Mouse (Mus musculus) C2C12 (cell line): ENCODE measurements around the gene Fgd3. TPM values are rescaled to one million over a fixed set of nuclear protein-coding genes. Genes with fewer than 3 reads are reported as not detected.

Experiments used
- H3K27me3 ChIP-seq: one replicate; pipeline ENCODE4 v1.6.1; 2011; ENCODE audit not compliant: control insufficient read depth, insufficient read depth, insufficient read length
- H3K36me3 ChIP-seq: one replicate; pipeline ENCODE4 v1.6.1; 2011; ENCODE audit not compliant: control insufficient read depth, insufficient read depth
- H3K4me3 ChIP-seq: one replicate; pipeline ENCODE4 v1.5.1; 2011; ENCODE audit warnings: mild to moderate bottlenecking, control low read depth; ENCODE audit not compliant: poor library complexity, insufficient read depth, severe bottlenecking
- H3K79me2 ChIP-seq: one replicate; pipeline ENCODE4 v1.6.1; 2011; ENCODE audit not compliant: control insufficient read depth, insufficient read depth
- H3K79me3 ChIP-seq: one replicate; pipeline ENCODE4 v1.6.1; 2011; ENCODE audit warnings: low read depth, control low read depth
- H3ac ChIP-seq: one replicate; pipeline ENCODE3; 2011; ENCODE audit warnings: low read depth; ENCODE audit not compliant: control insufficient read depth, insufficient read length
- CEBPB ChIP-seq: IDR thresholded peaks from one replicate; pipeline ENCODE4 v1.6.1; 2011; ENCODE audit warnings: low read depth, mild to moderate bottlenecking, control low read depth, moderate library complexity
- CTCF ChIP-seq: IDR thresholded peaks from one replicate; pipeline ENCODE4 v1.5.1; 2011; ENCODE audit not compliant: control insufficient read depth, insufficient read depth, insufficient read length
- FOSL1 ChIP-seq: IDR thresholded peaks from one replicate; pipeline ENCODE4 v1.8.0; 2011; ENCODE audit warnings: mild to moderate bottlenecking, low read length; ENCODE audit not compliant: poor library complexity, insufficient read depth, severe bottlenecking
- MAX ChIP-seq: IDR thresholded peaks from one replicate; pipeline ENCODE4 v1.6.1; 2011; ENCODE audit warnings: mild to moderate bottlenecking, control low read depth
- MYOD1 ChIP-seq: IDR thresholded peaks from one replicate; pipeline ENCODE4 v1.6.1; 2011; ENCODE audit warnings: low read depth; ENCODE audit not compliant: control insufficient read depth, insufficient read length
- MYOG ChIP-seq: IDR thresholded peaks from one replicate; pipeline ENCODE4 v1.6.1; 2011; ENCODE audit not compliant: control insufficient read depth, insufficient read length; ENCODE audit errors: extremely low read depth
- USF1 ChIP-seq: IDR thresholded peaks from one replicate; pipeline ENCODE4 v1.6.1; 2011; ENCODE audit warnings: low read depth, mild to moderate bottlenecking, control low read depth, moderate library complexity
- polyA plus RNA-seq: library from polyadenylated mRNA; unstranded; fragments of >200 nt; fragmentation: generic; extraction: Trizol; gene quantifications from one replicate; pipeline ENCODE4 v1.2.1, GENCODE M21; 2012; ENCODE audit warnings: missing spikeins

Gene Fgd3
- polyA plus RNA-seq, 1 experiment = 44.8 TPM

GRCm38 (mm10) chr13:49247740-49248466 lies 72.2 kb downstream of the Fgd3 start:
- no peaks in the 10 kb centered on the region for H3K79me3 ChIP-seq
- no peak overlapping the region for H3ac ChIP-seq
- H3K27me3 ChIP-seq = no peaks in the 10 kb centered on the region
- H3K79me2 ChIP-seq = no peaks in the 10 kb centered on the region
- no peak for TF ChIP-seq FOSL1
- no peak for TF ChIP-seq MAX
- no peak for TF ChIP-seq MYOG
- no peak for TF ChIP-seq MYOD1
- TF ChIP-seq CTCF = no peak
- TF ChIP-seq USF1 = no peak
- no peak for TF ChIP-seq CEBPB
- no peaks in the 10 kb centered on the region for H3K36me3 ChIP-seq
- H3K4me3 ChIP-seq = no peak overlapping the region

- no peak overlapping the region for H3ac ChIP-seq
- no peaks in the 10 kb centered on the region for H3K27me3 ChIP-seq
- H3K79me3 ChIP-seq = no peaks in the 10 kb centered on the region
- H3K36me3 ChIP-seq = no peaks in the 10 kb centered on the region
- TF ChIP-seq USF1 = no peak
- TF ChIP-seq MYOD1 = no peak
- no peak for TF ChIP-seq CEBPB
- TF ChIP-seq MAX = no peak
- TF ChIP-seq CTCF = no peak
- TF ChIP-seq FOSL1 = no peak
- TF ChIP-seq MYOG = no peak
- H3K79me2 ChIP-seq = no peaks in the 10 kb centered on the region
- no peak overlapping the region for H3K4me3 ChIP-seq
Observed at GRCm38 (mm10) chr13:49247232-49247739, 72.8 kb downstream of the Fgd3 start.

- Histone ChIP-seq H3K4me3 (no peak overlapping the region), H3K79me2 (no peaks in the 10 kb centered on the region), H3K27me3 (no peaks in the 10 kb centered on the region), H3K79me3 (no peaks in the 10 kb centered on the region), H3K36me3 (no peaks in the 10 kb centered on the region), H3ac (no peak overlapping the region)
- no peak for TF ChIP-seq MYOD1
- no peak for TF ChIP-seq CTCF
- no peak for TF ChIP-seq MYOG
- TF ChIP-seq CEBPB = no peak
- TF ChIP-seq USF1 = no peak
- no peak for TF ChIP-seq MAX
- TF ChIP-seq FOSL1 = no peak
Observed at GRCm38 (mm10) chr13:49246626-49247025, 73.5 kb downstream of the Fgd3 start.

GRCm38 (mm10) chr13:49246011-49246410 lies 74.1 kb downstream of the Fgd3 start:
- H3K79me2 ChIP-seq = no peaks in the 10 kb centered on the region
- H3ac ChIP-seq = no peak overlapping the region
- TF ChIP-seq MYOG (no peak), MYOD1 (no peak), USF1 (no peak), CTCF (no peak), CEBPB (no peak), FOSL1 (no peak), MAX (no peak)
- H3K36me3 ChIP-seq = no peaks in the 10 kb centered on the region
- no peaks in the 10 kb centered on the region for H3K27me3 ChIP-seq
- no peaks in the 10 kb centered on the region for H3K79me3 ChIP-seq
- H3K4me3 ChIP-seq = no peak overlapping the region

GRCm38 (mm10) chr13:49245251-49245650 lies 74.9 kb downstream of the Fgd3 start:
- H3K27me3 ChIP-seq = no peaks in the 10 kb centered on the region
- no peak overlapping the region for H3K4me3 ChIP-seq
- no peak for TF ChIP-seq MYOD1
- no peak for TF ChIP-seq FOSL1
- TF ChIP-seq MAX = no peak
- no peak for TF ChIP-seq MYOG
- no peak for TF ChIP-seq CEBPB
- TF ChIP-seq CTCF = no peak
- no peak for TF ChIP-seq USF1
- no peaks in the 10 kb centered on the region for H3K36me3 ChIP-seq
- H3ac ChIP-seq = no peak overlapping the region
- H3K79me2 ChIP-seq = no peaks in the 10 kb centered on the region
- H3K79me3 ChIP-seq = no peaks in the 10 kb centered on the region
